Mouse (Mus musculus) heart, adult 2 months (tissue): ENCODE measurements around the gene Tdg. TPM values are rescaled to one million over a fixed set of nuclear protein-coding genes. Genes with fewer than 3 reads are reported as not detected.
A peak's percentile ranks its signal among the peaks of the same experiment; 100 is the strongest.

ENCODE experiments used
- DNase-seq, 2 experiments: peaks; one replicate each; pipeline ENCODE4 v3.0.0; 2021
- H3K27ac ChIP-seq: fragments of 200-600 bp; 2 replicates; pipeline ENCODE4 v1.8.1; 2022
- H3K27me3 ChIP-seq: fragments of 200-500 bp; 2 replicates; pipeline ENCODE4 v1.6.1; 2012; ENCODE audit warnings: mild to moderate bottlenecking, low read length, inconsistent platforms, mixed read lengths; ENCODE audit not compliant: control insufficient read depth, insufficient read depth
- H3K36me3 ChIP-seq: fragments of 200-500 bp; 2 replicates; pipeline ENCODE4 v1.6.1; 2012; ENCODE audit warnings: low read length, inconsistent platforms; ENCODE audit not compliant: control insufficient read depth, insufficient read depth
- H3K4me1 ChIP-seq: fragments of 200-500 bp; 2 replicates; pipeline ENCODE4 v1.6.1; 2011; ENCODE audit warnings: low read length; ENCODE audit not compliant: control insufficient read depth, insufficient read depth
- H3K4me3 ChIP-seq: fragments of 200-600 bp; 2 replicates; pipeline ENCODE4 v1.8.1; 2022
- H3K79me2 ChIP-seq: fragments of 200-500 bp; replicated peaks from 2 replicates; pipeline ENCODE4 v1.6.1; 2012; ENCODE audit warnings: mild to moderate bottlenecking, inconsistent platforms, low read length, moderate library complexity, mixed read lengths; ENCODE audit not compliant: control insufficient read depth, insufficient read depth
- H3K9ac ChIP-seq: fragments of 200-500 bp; 2 replicates; pipeline ENCODE4 v1.6.1; 2012; ENCODE audit warnings: low read depth, mild to moderate bottlenecking, control low read depth, inconsistent platforms, low read length, mixed read lengths
- CTCF ChIP-seq: fragments of 200-600 bp; IDR thresholded peaks from 2 replicates; pipeline ENCODE4 v1.8.1; 2022; ENCODE audit warnings: antibody characterized with exemption, mild to moderate bottlenecking, moderate library complexity
- EP300 ChIP-seq: fragments of 200-500 bp; IDR thresholded peaks from 2 replicates; pipeline ENCODE4 v1.6.1; 2011; ENCODE audit warnings: low read depth, low read length, control low read depth; ENCODE audit not compliant: insufficient read depth
- POLR2A ChIP-seq: fragments of 200-500 bp; IDR thresholded peaks from 2 replicates; pipeline ENCODE4 v1.6.1; 2011; ENCODE audit warnings: mild to moderate bottlenecking, low read depth, low read length, control low read depth; ENCODE audit not compliant: insufficient read depth
- WGBS: fragments of 180-500 bp; shearing (Covaris S2); methylation state at CpG from one replicate; pipeline ENCODE4 v1.1.7; 2018; 5-methylcytosine and 5-hydroxymethylcytosine counted together
- intact Hi-C: fragments of 180-260 bp; cut with DNase I; formaldehyde crosslinking; loops from one replicate; pipeline ENCODE4 v1.15.1; 2025
- polyA plus RNA-seq: library from polyadenylated mRNA; depleted of rRNA; stranded (reverse); fragments of >200 nt; gene quantifications from 2 replicates; pipeline ENCODE4 v1.2.3, GENCODE M21; 2012
- total RNA-seq, 2 experiments: library from RNA; stranded (reverse); gene quantifications; 2 replicates each; pipeline ENCODE4 v1.2.3; 2021

Tdg gene
- total and polyA plus RNA-seq, 3 experiments = 9.8 to 11.1 (median 10.5) TPM

DNA sequence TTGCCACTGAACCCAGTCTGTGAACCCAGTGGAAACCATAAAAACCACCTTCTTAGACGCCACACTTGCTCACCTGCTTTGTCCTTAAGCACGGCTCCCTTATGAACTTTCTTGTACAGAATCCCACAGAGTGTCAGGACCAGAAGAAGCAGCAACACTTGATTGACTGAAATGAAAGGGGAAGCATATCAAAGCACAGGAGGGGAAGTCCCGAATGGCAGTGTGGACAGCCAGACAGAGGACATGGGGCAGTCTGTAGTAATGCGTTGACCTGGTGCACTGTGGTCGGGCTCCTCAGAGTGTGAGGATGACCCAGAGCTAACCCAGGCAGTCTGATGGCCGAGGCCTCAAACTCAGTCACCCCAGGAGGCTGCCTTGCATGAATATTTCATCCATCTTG is 40.6 kb downstream of the Tdg start:
- intact Hi-C loops = no loop called here
- Histone ChIP-seq H3K27ac (no peak overlapping the region), H3K27me3 (no peaks in the 10 kb centered on the region), H3K79me2 (no peaks in the 10 kb centered on the region), H3K9ac (no peak overlapping the region), H3K4me1 (peaks cover 1% of the 10 kb centered on the region), H3K4me3 (no peak overlapping the region), H3K36me3 (no peaks in the 10 kb centered on the region)
- no peak for DNase-seq
- WGBS = 70% methylated on average over 6 of the region's 6 CpGs
- TF ChIP-seq EP300 (no peak), CTCF (no peak), POLR2A (no peak)

DNA sequence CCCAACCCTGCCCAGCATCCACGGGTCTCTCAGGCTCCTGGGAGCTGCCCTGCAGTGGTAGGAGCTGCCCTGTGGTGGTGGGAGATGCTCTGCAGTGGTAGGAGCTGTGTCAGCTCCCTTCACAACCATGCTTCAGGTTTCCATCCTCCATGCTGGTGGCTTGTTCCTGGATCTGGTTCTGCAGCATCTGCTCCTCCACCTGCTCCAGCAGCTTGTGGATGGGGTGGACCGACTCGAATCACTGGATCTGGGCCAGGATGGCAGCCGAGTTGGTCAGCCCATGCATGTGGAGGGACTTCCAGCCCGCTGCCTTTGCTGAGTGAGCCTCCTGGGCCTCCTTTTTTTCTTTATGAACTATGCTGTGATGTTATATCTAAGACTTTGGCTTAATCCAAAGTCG is 47.3 kb downstream of the Tdg start:
- DNase-seq = no peak
- Histone ChIP-seq H3K9ac (no peak overlapping the region), H3K27me3 (no peaks in the 10 kb centered on the region), H3K4me1 (no peaks in the 10 kb centered on the region), H3K36me3 (no peaks in the 10 kb centered on the region), H3K27ac (no peak overlapping the region), H3K79me2 (no peaks in the 10 kb centered on the region), H3K4me3 (no peak overlapping the region)
- 72% methylated on average over 6 of the region's 6 CpGs for WGBS
- intact Hi-C loops = no loop called here
- TF ChIP-seq POLR2A (no peak), CTCF (no peak), EP300 (no peak)

DNA sequence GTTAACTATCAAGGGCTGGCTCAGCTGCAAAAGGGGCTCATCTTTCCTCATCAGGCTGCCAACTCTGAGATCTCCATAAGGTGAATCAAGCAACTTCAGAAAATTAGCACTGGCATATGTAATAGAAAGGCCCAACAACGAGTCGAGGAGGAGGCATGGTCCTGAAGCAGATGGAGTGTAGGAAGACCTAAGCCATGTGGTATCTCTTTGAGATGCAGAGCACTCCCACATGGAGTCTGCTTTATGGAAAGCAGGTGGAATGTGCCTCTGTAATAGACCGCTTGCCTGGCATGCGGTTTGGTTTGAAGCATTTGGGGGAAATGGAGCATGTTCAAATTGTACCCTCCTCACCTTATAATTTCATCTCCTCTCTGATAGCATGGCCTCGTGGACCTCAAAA is 51.1 kb downstream of the Tdg start:
- DNase-seq = no peak
- intact Hi-C loops = no loop called here
- 92% methylated on average over 5 of the region's 5 CpGs for WGBS
- TF ChIP-seq CTCF (no peak), POLR2A (no peak), EP300 (no peak)
- H3K27ac ChIP-seq = no peak overlapping the region
- H3K4me1 ChIP-seq = no peaks in the 10 kb centered on the region
- H3K27me3 ChIP-seq = no peaks in the 10 kb centered on the region
- H3K9ac ChIP-seq = no peak overlapping the region
- no peaks in the 10 kb centered on the region for H3K79me2 ChIP-seq
- H3K36me3 ChIP-seq = no peaks in the 10 kb centered on the region
- H3K4me3 ChIP-seq = no peak overlapping the region

DNA sequence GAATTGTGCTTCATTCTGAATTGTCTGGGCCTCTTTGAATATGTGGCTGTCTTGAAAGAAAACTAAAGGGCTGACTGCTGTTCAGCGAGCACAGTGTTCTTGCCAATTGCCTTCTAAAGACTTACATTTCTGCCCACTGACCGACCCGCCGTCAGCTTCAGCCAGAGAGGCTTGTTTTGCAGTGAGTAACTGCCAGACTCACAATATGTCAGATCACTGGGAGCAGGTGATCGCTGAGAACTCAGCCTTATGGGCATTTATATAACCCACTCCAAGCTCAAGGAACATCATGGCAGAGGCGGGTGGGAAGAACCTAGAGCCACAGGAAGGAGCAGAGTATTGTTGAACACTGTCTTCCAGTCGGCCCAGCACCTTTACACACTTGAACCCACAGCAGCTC is 52.0 kb downstream of the Tdg start:
- H3K27ac ChIP-seq = no peak overlapping the region
- TF ChIP-seq POLR2A (no peak), CTCF (no peak), EP300 (no peak)
- no peaks in the 10 kb centered on the region for H3K27me3 ChIP-seq
- H3K9ac ChIP-seq = no peak overlapping the region
- no peak overlapping the region for H3K4me3 ChIP-seq
- 86% methylated on average over 7 of the region's 7 CpGs for WGBS
- no peaks in the 10 kb centered on the region for H3K36me3 ChIP-seq
- DNase-seq = no peak
- H3K4me1 ChIP-seq = no peaks in the 10 kb centered on the region
- intact Hi-C loops = no loop called here
- no peaks in the 10 kb centered on the region for H3K79me2 ChIP-seq

DNA sequence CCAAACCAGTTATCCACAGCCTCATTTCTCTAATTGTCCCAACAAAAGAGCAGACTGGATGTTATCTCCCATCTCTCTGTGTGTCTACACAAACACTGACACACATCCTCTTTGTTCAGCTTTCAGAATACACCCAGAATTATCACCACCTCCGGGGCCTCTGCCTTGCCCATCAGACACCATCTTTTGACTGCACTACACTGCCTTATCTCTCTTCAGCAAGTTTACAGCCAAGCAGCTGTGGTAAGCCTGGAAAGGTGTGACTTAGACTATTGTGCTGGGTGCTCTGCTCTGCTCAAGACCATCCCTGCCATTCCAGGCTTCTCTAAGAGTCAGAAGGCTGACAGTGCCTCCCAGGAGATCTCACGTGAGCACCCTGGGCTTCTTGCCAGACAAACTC is 55.8 kb downstream of the Tdg start:
- DNase-seq = no peak
- no peaks in the 10 kb centered on the region for H3K27me3 ChIP-seq
- 46% methylated on average over 2 of the region's 2 CpGs for WGBS
- no peak overlapping the region for H3K9ac ChIP-seq
- intact Hi-C loops = no loop called here
- H3K4me3 ChIP-seq = no peak overlapping the region
- H3K27ac ChIP-seq = no peak overlapping the region
- no peaks in the 10 kb centered on the region for H3K79me2 ChIP-seq
- no peak for TF ChIP-seq POLR2A
- TF ChIP-seq EP300 = no peak
- no peak for TF ChIP-seq CTCF
- no peaks in the 10 kb centered on the region for H3K4me1 ChIP-seq
- no peaks in the 10 kb centered on the region for H3K36me3 ChIP-seq

DNA sequence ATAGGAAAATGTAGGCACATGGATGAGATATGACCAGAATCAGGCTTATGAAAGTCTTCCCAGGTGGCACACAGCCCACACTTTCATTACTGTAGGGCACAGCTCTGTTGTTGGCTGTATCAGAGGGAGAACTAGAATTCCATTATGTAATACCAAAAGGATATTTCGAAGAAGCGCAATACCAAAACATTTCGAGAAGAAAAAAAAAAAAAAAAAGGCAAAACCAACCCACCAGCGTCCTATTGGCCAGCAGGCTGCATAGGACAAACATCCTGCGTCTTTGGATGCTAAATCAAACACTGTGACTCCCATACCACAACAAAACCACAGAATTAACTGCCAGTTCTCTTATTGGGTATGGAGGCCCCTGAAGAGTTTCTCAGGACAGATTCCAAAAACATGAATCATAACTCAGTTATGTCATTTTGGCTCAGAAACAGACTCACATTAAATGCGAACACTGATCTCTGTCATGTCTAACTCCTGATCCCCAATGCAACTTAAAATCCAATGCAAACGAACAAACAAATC is 60.1 kb downstream of the Tdg start:
- Histone ChIP-seq H3K79me2 (no peaks in the 10 kb centered on the region), H3K27me3 (no peaks in the 10 kb centered on the region), H3K4me3 (peak overlapping the region; percentile 20; the same call in 1 of the 2 replicates), H3K9ac (no peak overlapping the region), H3K4me1 (no peaks in the 10 kb centered on the region), H3K36me3 (no peaks in the 10 kb centered on the region), H3K27ac (peak overlapping the region; percentile 2)
- DNase-seq = peak; percentile 25 to 26
- 50% methylated on average over 7 of the region's 7 CpGs for WGBS
- intact Hi-C loops = no loop called here
- TF ChIP-seq EP300 (no peak), POLR2A (no peak), CTCF (no peak)
